Mouse (Mus musculus): ENCODE results near the gene Ccp110.

GRCm38 (mm10) chr7:118738730-118739129 lies 26.4 kb downstream of the Ccp110 start:
- no peak for TF ChIP-seq POLR2A (IDR thresholded peaks at IDR 0.05; ENCODE audit: insufficient read depth, low read length)
- TF ChIP-seq CTCF (IDR thresholded peaks at IDR 0.05; ENCODE audit: low read depth, low read length), result no peak
- TF ChIP-seq EP300 (IDR thresholded peaks at IDR 0.05; ENCODE audit: insufficient read depth, low read depth, low read length), result no peak
